Mouse (Mus musculus): Measurements from ENCODE around the gene Rhox10. TPM values are rescaled to one million over a fixed set of nuclear protein-coding genes. Genes with fewer than 3 reads are reported as not detected.
A peak's percentile ranks its signal among the peaks of the same experiment; 100 is the strongest.
"Not testable (repeated sequence)": the region's sequence is repeated elsewhere in the genome, so short reads cannot be mapped to it uniquely, and the experiment has no call there.

Rhox10 gene
- not detected in 2 replicates for polyA plus RNA-seq (2016; fragmentation: Nextera tagmentation; extraction: Ambion mirVana)

- Histone ChIP-seq H3K27ac (no peak within 1 kb of the TSS), H3K27me3 (ENCODE audit: insufficient read depth, poor library complexity, severe bottlenecking) (no peaks in the 10 kb centered on the region), H3K9me3 (no peaks in the 10 kb centered on the region), H3K4me1 (replicated peaks) (no peaks in the 10 kb centered on the region), H3K4me3 (no peak within 1 kb of the TSS), H3K36me3 (no peaks in the 10 kb centered on the region)
- DNase-seq (ENCODE audit: low spot score), result no peak
- WGBS, result 86% methylated on average over 11 of the region's 11 CpGs
These were observed at the start of gene Rhox10 for GRCm38 (mm10) chrX:38066175-38066574. Rhox10 (plus strand) TSS chrX:38066475.

- not testable (repeated sequence) for H3K4me1 ChIP-seq (replicated peaks)
These were observed 47.7 kb upstream of the Rhox10 start, which contains the start of gene Btg1-ps1 for GRCm38 (mm10) chrX:38018597-38018996. Btg1-ps1 (minus strand) TSS chrX:38018815.

GRCm38 (mm10) chrX:38033841-38034240, 32.4 kb upstream of the Rhox10 start:
- no peak overlapping the region for H3K4me3 ChIP-seq
- H3K36me3 ChIP-seq, result no peaks in the 10 kb centered on the region
- DNase-seq (ENCODE audit: low spot score), result no peak
- no peaks in the 10 kb centered on the region for H3K27me3 ChIP-seq (ENCODE audit: insufficient read depth, poor library complexity, severe bottlenecking)
- H3K4me1 ChIP-seq (replicated peaks), result no peaks in the 10 kb centered on the region
- no peaks in the 10 kb centered on the region for H3K9me3 ChIP-seq
- H3K27ac ChIP-seq, result no peak overlapping the region
- 51% methylated on average over 2 of the region's 2 CpGs for WGBS

More at GRCm38 (mm10) chrX:38018597-38018996, 47.7 kb upstream of the Rhox10 start, which contains the start of gene Btg1-ps1:
- not testable (repeated sequence) for H3K27me3 ChIP-seq (ENCODE audit: insufficient read depth, poor library complexity, severe bottlenecking); H3K36me3 ChIP-seq; DNase-seq (ENCODE audit: low spot score); H3K9me3 ChIP-seq; H3K27ac ChIP-seq; H3K4me3 ChIP-seq

- WGBS, result 97% methylated on average over 5 of the region's 5 CpGs
- no peaks in the 10 kb centered on the region for H3K27me3 ChIP-seq (ENCODE audit: insufficient read depth, poor library complexity, severe bottlenecking)
- no peaks in the 10 kb centered on the region for H3K9me3 ChIP-seq
- H3K4me1 ChIP-seq (replicated peaks), result no peaks in the 10 kb centered on the region
- H3K36me3 ChIP-seq, result no peaks in the 10 kb centered on the region
- no peak overlapping the region for H3K27ac ChIP-seq
- no peak overlapping the region for H3K4me3 ChIP-seq
- DNase-seq (ENCODE audit: low spot score), result no peak
These were observed 26.6 kb upstream of the Rhox10 start for GRCm38 (mm10) chrX:38039666-38040065.

- H3K9me3 ChIP-seq; H3K27me3 ChIP-seq (ENCODE audit: insufficient read depth, poor library complexity, severe bottlenecking); DNase-seq (ENCODE audit: low spot score); H3K4me1 ChIP-seq (replicated peaks); H3K4me3 ChIP-seq; H3K27ac ChIP-seq; H3K36me3 ChIP-seq: not testable (repeated sequence)
These were observed 23.3 kb upstream of the Rhox10 start, which contains the start of gene Btg1-ps2 for GRCm38 (mm10) chrX:38043014-38043413. Btg1-ps2 (minus strand) TSS chrX:38043114.

GRCm38 (mm10) chrX:38061544-38061943, 4.7 kb upstream of the Rhox10 start:
- 0% methylated on average over 1 of the region's 1 CpGs for WGBS
- peak; percentile 3 for DNase-seq (ENCODE audit: low spot score)
- H3K4me1 ChIP-seq (replicated peaks), result no peaks in the 10 kb centered on the region
- H3K27me3 ChIP-seq (ENCODE audit: insufficient read depth, poor library complexity, severe bottlenecking), result no peaks in the 10 kb centered on the region
- no peak overlapping the region for H3K4me3 ChIP-seq
- no peak overlapping the region for H3K27ac ChIP-seq
- H3K36me3 ChIP-seq, result no peaks in the 10 kb centered on the region
- H3K9me3 ChIP-seq, result no peaks in the 10 kb centered on the region

- peak; percentile 30 for DNase-seq (ENCODE audit: low spot score)
- no peaks in the 10 kb centered on the region for H3K9me3 ChIP-seq
- H3K27me3 ChIP-seq (ENCODE audit: insufficient read depth, poor library complexity, severe bottlenecking), result no peaks in the 10 kb centered on the region
- H3K4me1 ChIP-seq (replicated peaks), result no peaks in the 10 kb centered on the region
- no peaks in the 10 kb centered on the region for H3K36me3 ChIP-seq
- 19% methylated on average over 12 of the region's 12 CpGs for WGBS
- no peak overlapping the region for H3K27ac ChIP-seq
- H3K4me3 ChIP-seq, result no peak overlapping the region
These were observed 18.0 kb downstream of the Rhox10 start for GRCm38 (mm10) chrX:38084226-38084625.

- H3K9me3 ChIP-seq, result no peaks in the 10 kb centered on the region
- WGBS, result 87% methylated on average over 9 of the region's 9 CpGs
- H3K27ac ChIP-seq, result no peak within 1 kb of the TSS
- no peaks in the 10 kb centered on the region for H3K36me3 ChIP-seq
- no peaks in the 10 kb centered on the region for H3K4me1 ChIP-seq (replicated peaks)
- no peak for DNase-seq (ENCODE audit: low spot score)
- H3K4me3 ChIP-seq, result no peak within 1 kb of the TSS
- no peaks in the 10 kb centered on the region for H3K27me3 ChIP-seq (ENCODE audit: insufficient read depth, poor library complexity, severe bottlenecking)
These were observed 18.8 kb downstream of the Rhox10 start, which contains the start of gene Rhox11 for GRCm38 (mm10) chrX:38085041-38085440. Rhox11 (minus strand) TSS chrX:38085141.

- Histone ChIP-seq H3K4me1 (replicated peaks) (no peaks in the 10 kb centered on the region), H3K27ac (no peak within 1 kb of the TSS), H3K36me3 (no peaks in the 10 kb centered on the region), H3K27me3 (ENCODE audit: insufficient read depth, poor library complexity, severe bottlenecking) (no peaks in the 10 kb centered on the region), H3K4me3 (no peak within 1 kb of the TSS), H3K9me3 (no peaks in the 10 kb centered on the region)
- WGBS, result 82% methylated on average over 4 of the region's 4 CpGs
- DNase-seq (ENCODE audit: low spot score), result no peak
These were observed 44.5 kb downstream of the Rhox10 start, which contains the start of gene Rhox12 for GRCm38 (mm10) chrX:38110807-38111206. Rhox12 (minus strand) TSS chrX:38110907.

GRCm38 (mm10) chrX:38120982-38121381, 54.7 kb downstream of the Rhox10 start, which contains the start of gene Rhox13:
Rhox13 (plus strand) TSS chrX:38121219.
- H3K36me3 ChIP-seq, result no peaks in the 10 kb centered on the region
- H3K27ac ChIP-seq, result no peak within 1 kb of the TSS
- H3K4me3 ChIP-seq, result no peak within 1 kb of the TSS
- no peaks in the 10 kb centered on the region for H3K4me1 ChIP-seq (replicated peaks)
- DNase-seq (ENCODE audit: low spot score), result no peak
- 96% methylated on average over 20 of the region's 20 CpGs for WGBS
- peaks cover 18% of the 10 kb centered on the region for H3K9me3 ChIP-seq
- H3K27me3 ChIP-seq (ENCODE audit: insufficient read depth, poor library complexity, severe bottlenecking), result no peaks in the 10 kb centered on the region

Other genes with a start within 250 kb of the Rhox10 start
- gene Rhox6, start 239.6 kb upstream of the Rhox10 start, polyA plus RNA-seq (2016; fragmentation: Nextera tagmentation; extraction: Ambion mirVana), result not detected in 2 replicates
- not detected in 2 replicates for gene Rhox7a, start 234.8 kb upstream of the Rhox10 start, polyA plus RNA-seq (2016; fragmentation: Nextera tagmentation; extraction: Ambion mirVana)
- not detected in 2 replicates for gene Rhox8, start 187.5 kb upstream of the Rhox10 start, polyA plus RNA-seq (2016; fragmentation: Nextera tagmentation; extraction: Ambion mirVana)
- not detected in 2 replicates for gene Rhox7b, start 169.2 kb upstream of the Rhox10 start, polyA plus RNA-seq (2016; fragmentation: Nextera tagmentation; extraction: Ambion mirVana)
- not detected in 2 replicates for gene Rhox9, start 164.7 kb upstream of the Rhox10 start, polyA plus RNA-seq (2016; fragmentation: Nextera tagmentation; extraction: Ambion mirVana)
- not detected in 2 replicates for gene Btg1-ps1, start 47.7 kb upstream of the Rhox10 start, polyA plus RNA-seq (2016; fragmentation: Nextera tagmentation; extraction: Ambion mirVana)
- gene Btg1-ps2, start 23.4 kb upstream of the Rhox10 start, polyA plus RNA-seq (2016; fragmentation: Nextera tagmentation; extraction: Ambion mirVana), result not detected in 2 replicates
- gene Rhox11, start 18.7 kb downstream of the Rhox10 start, polyA plus RNA-seq (2016; fragmentation: Nextera tagmentation; extraction: Ambion mirVana), result not detected in 2 replicates
- not detected in 2 replicates for gene Rhox12, start 44.4 kb downstream of the Rhox10 start, polyA plus RNA-seq (2016; fragmentation: Nextera tagmentation; extraction: Ambion mirVana)
- gene Rhox13, start 54.7 kb downstream of the Rhox10 start, polyA plus RNA-seq (2016; fragmentation: Nextera tagmentation; extraction: Ambion mirVana), result not detected in 2 replicates
- 3.9 and 4.4 TPM in 2 replicates for gene Zbtb33, start 123.3 kb downstream of the Rhox10 start, polyA plus RNA-seq (2016; fragmentation: Nextera tagmentation; extraction: Ambion mirVana)
- gene Tmem255a, start 186.0 kb downstream of the Rhox10 start, polyA plus RNA-seq (2016; fragmentation: Nextera tagmentation; extraction: Ambion mirVana), result 12.5 and 17.2 TPM in 2 replicates
- gene Atp1b4, start 249.7 kb downstream of the Rhox10 start, polyA plus RNA-seq (2016; fragmentation: Nextera tagmentation; extraction: Ambion mirVana), result not detected in 2 replicates